Mouse (Mus musculus) adrenal gland, adult 2 months (tissue): ENCODE results near the gene Gm13103. TPM values are rescaled to one million over a fixed set of nuclear protein-coding genes. Genes with fewer than 3 reads are reported as not detected.
"Not testable (repeated sequence)": the region's sequence is repeated elsewhere in the genome, so short reads cannot be mapped to it uniquely, and the experiment has no call there.

ENCODE experiments used
- DNase-seq: peaks from one replicate; pipeline ENCODE4 v3.0.0; 2021
- long read RNA-seq: library from polyadenylated mRNA; stranded (forward); transcript quantifications from one replicate; pipeline ENCODE4 v2.0.0, GENCODE M21; 2021
- polyA plus RNA-seq: library from polyadenylated mRNA; depleted of rRNA; stranded (reverse); fragments of >200 nt; gene quantifications from 2 replicates; pipeline ENCODE4 v1.2.3, GENCODE M21; 2012; rRNA removed
- total RNA-seq, 2 experiments: library from RNA; stranded (reverse); gene quantifications; 2 replicates each; pipeline ENCODE4 v1.2.3; 2021

Gene Gm13103
- total RNA-seq (not detected), polyA plus RNA-seq (not detected in 2 replicates)
- long read RNA-seq, result 0 reads

DNA sequence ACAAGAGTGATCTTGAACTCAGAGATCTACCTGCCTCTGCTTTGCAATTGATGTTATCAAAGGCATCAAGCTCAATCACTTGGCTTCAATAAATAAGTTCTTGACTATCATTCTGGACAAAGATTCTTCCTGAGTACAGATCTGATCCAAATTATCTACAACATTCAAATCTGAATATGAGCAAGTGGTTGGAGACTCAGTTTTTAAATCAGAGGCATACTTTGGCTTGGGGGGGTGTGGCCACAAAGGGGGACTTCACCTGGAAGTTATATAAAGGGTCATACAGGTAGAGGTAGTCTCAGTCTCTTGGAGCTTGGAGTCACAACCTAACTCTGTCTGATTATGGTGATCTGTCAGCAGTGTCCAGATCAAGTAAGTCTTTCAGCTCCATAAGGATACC, at the start of gene Gm13103:
Gm13103 (plus strand) TSS at position 301 of the 400 bp plus-strand sequence.
- DNase-seq, result not testable (repeated sequence)

DNA sequence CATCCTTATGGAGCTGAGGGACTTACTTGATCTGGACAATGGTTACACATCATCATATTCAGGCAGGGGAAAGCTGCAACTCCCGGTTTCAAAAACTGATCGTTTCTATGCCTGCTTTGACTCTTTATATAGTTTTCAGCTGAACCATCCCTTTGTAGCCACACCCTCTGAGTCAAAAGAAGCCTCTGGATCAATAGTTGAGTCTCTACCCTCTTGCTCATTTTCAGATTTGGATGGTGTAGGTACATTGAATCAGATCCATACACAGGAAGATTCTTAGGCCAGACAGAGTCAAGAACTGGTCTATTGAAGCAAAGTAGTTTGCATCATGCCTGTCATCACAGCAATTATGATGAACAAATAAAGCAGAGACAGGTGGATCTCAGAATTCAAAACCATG, 30.3 kb upstream of the Gm13103 start, which contains the start of gene Gm13084:
Gm13084 (minus strand) TSS at position 101 of the 400 bp plus-strand sequence.
- no peak for DNase-seq

DNA sequence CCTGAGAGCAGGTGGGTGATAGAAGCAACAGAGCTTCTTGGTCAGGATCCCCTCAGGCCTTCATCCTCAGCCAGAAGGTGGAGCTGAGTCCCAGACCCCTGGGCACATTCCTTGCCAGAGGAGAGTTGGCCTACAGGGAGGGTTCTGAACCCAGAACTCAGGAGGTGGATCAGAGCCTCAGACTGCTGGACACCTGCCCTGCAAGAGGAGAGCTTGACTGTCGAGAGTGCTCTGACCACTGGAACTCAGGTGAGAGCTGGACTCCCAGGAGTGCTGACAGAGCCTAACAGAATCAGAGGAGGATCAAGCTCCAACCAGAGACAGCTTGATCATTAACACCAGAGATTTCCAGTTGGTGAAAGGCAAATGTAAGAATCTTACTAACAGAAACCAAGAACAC, 36.1 kb downstream of the Gm13103 start:
- DNase-seq, result not testable (repeated sequence)

DNA sequence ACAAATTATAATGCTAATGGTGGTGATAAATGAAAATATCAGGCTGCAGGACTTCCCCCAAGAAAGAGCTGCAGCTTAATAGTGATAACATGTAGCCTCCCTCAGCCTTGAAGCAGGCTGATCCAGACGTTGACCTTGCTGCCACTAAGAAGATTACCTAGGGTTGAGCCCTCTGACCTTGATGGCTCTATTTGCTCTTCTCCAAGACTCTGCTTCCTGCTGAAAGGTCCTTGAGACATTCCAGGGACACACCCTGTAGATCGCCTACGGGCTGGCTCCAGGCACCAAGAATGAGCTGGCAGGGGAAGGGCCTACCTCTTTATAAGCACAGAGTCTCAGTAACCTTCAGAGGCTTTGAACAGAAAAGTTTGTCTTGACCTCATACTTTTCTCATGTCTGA, 48.1 kb downstream of the Gm13103 start:
- DNase-seq, result not testable (repeated sequence)

DNA sequence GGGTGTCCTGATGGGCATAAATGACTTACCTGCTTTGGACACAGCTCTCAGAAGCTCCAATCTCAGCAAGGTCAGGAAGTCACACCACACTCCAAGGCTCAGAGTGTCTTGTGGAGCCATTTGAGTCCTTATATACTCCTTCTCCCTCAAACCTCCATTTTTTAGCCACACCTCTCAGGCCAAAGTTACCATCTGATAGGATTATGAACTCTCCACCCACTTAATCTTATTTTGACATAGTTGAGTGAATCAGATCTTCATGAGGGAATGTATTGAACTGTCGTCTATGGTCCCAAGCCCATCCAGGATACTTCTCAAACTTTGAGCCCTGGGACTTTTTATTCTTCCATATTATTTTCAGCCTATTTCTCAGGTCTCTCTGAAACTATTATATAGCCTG, 54.0 kb downstream of the Gm13103 start, which contains the start of gene Pramef6:
Pramef6 (minus strand) TSS at position 101 of the 400 bp plus-strand sequence.
- not testable (repeated sequence) for DNase-seq

Other genes with a start within 250 kb of the Gm13103 start
- not detected for gene Gm13083, start 231.5 kb upstream of the Gm13103 start, total RNA-seq
- gene Gm13083, start 231.5 kb upstream of the Gm13103 start, polyA plus RNA-seq, result not detected in 2 replicates
- not detected for gene Gm13088, start 189.3 kb upstream of the Gm13103 start, total RNA-seq
- gene Gm13088, start 189.3 kb upstream of the Gm13103 start, polyA plus RNA-seq, result not detected in 2 replicates
- not detected for gene Gm13089, start 143.8 kb upstream of the Gm13103 start, total RNA-seq
- not detected in 2 replicates for gene Gm13089, start 143.8 kb upstream of the Gm13103 start, polyA plus RNA-seq
- gene Gm13078, start 127.0 kb upstream of the Gm13103 start, total RNA-seq, result not detected
- gene Gm13078, start 127.0 kb upstream of the Gm13103 start, polyA plus RNA-seq, result not detected in 2 replicates
- not detected for gene Gm13023, start 57.1 kb upstream of the Gm13103 start, total RNA-seq
- gene Gm13023, start 57.1 kb upstream of the Gm13103 start, polyA plus RNA-seq, result not detected in 2 replicates
- not detected for gene Gm13084, start 30.4 kb upstream of the Gm13103 start, total RNA-seq
- not detected in 2 replicates for gene Gm13084, start 30.4 kb upstream of the Gm13103 start, polyA plus RNA-seq
- not detected for gene Pramef6, start 53.9 kb downstream of the Gm13103 start, total RNA-seq
- gene Pramef6, start 53.9 kb downstream of the Gm13103 start, polyA plus RNA-seq, result not detected in 2 replicates
- gene Pramef25, start 104.5 kb downstream of the Gm13103 start, total RNA-seq, result not detected
- gene Pramef25, start 104.5 kb downstream of the Gm13103 start, polyA plus RNA-seq, result not detected in 2 replicates
- gene Gm13101, start 120.5 kb downstream of the Gm13103 start, total RNA-seq, result not detected
- not detected in 2 replicates for gene Gm13101, start 120.5 kb downstream of the Gm13103 start, polyA plus RNA-seq
- gene Pramef17, start 147.9 kb downstream of the Gm13103 start, total RNA-seq, result not detected
- gene Pramef17, start 147.9 kb downstream of the Gm13103 start, polyA plus RNA-seq, result not detected in 2 replicates
- gene Pramel4, start 212.6 kb downstream of the Gm13103 start, total RNA-seq, result not detected
- gene Pramel4, start 212.6 kb downstream of the Gm13103 start, polyA plus RNA-seq, result not detected in 2 replicates